Mouse (Mus musculus) heart, embryonic 12.5 days (tissue): ENCODE data around the gene Zfp638. TPM values are rescaled to one million over a fixed set of nuclear protein-coding genes. Genes with fewer than 3 reads are reported as not detected.

ENCODE experiments used
- ATAC-seq: fragments of 200-750 bp; cut with Nextera tagmentation; 2 replicates; pipeline ENCODE4 v1.8.0; 2017; ENCODE audit warnings: moderate TSS enrichment, moderate library complexity; ENCODE audit not compliant: insufficient number of reproducible peaks, low FRiP score
- H3K27ac ChIP-seq: fragments of 300-500 bp; sonication (generic); 2 replicates; pipeline ENCODE4 v1.5.1; 2016; ENCODE audit warnings: mild to moderate bottlenecking, moderate library complexity; ENCODE audit not compliant: poor library complexity, severe bottlenecking
- H3K27me3 ChIP-seq: fragments of 300-500 bp; sonication (generic); replicated peaks from 2 replicates; pipeline ENCODE4 v1.6.1; 2016; ENCODE audit warnings: mild to moderate bottlenecking, moderate library complexity
- H3K36me3 ChIP-seq: fragments of 300-500 bp; sonication (generic); 2 replicates; pipeline ENCODE4 v1.6.1; 2016; ENCODE audit warnings: mild to moderate bottlenecking, moderate library complexity
- H3K4me1 ChIP-seq: fragments of 300-500 bp; sonication (generic); replicated peaks from 2 replicates; pipeline ENCODE4 v1.6.1; 2016; ENCODE audit warnings: mild to moderate bottlenecking
- H3K4me2 ChIP-seq: fragments of 300-500 bp; sonication (generic); 2 replicates; pipeline ENCODE4 v1.6.1; 2016; ENCODE audit warnings: mild to moderate bottlenecking, moderate library complexity
- H3K4me3 ChIP-seq: fragments of 300-500 bp; sonication (generic); 2 replicates; pipeline ENCODE4 v1.5.1; 2016; ENCODE audit warnings: mild to moderate bottlenecking
- H3K9ac ChIP-seq: fragments of 300-500 bp; sonication (generic); 2 replicates; pipeline ENCODE4 v1.6.1; 2016; ENCODE audit warnings: mild to moderate bottlenecking, moderate library complexity
- H3K9me3 ChIP-seq: fragments of 300-500 bp; sonication (generic); replicated peaks from 2 replicates; pipeline ENCODE4 v1.6.1; 2016; ENCODE audit warnings: mild to moderate bottlenecking, moderate library complexity
- WGBS: fragments of 180-500 bp; shearing (Covaris S2); methylation state at CpG from one replicate; pipeline ENCODE4 v1.1.7; 2016; 5-methylcytosine and 5-hydroxymethylcytosine counted together
- polyA plus RNA-seq: library from polyadenylated mRNA; unstranded; fragments of >200 nt; fragmentation: Nextera tagmentation; extraction: Ambion mirVana; gene quantifications from 2 replicates; pipeline ENCODE4 v1.2.1, GENCODE M21; 2016

The Zfp638 gene
- polyA plus RNA-seq, 1 experiment from 2014 or later: 53.2 TPM

DNA sequence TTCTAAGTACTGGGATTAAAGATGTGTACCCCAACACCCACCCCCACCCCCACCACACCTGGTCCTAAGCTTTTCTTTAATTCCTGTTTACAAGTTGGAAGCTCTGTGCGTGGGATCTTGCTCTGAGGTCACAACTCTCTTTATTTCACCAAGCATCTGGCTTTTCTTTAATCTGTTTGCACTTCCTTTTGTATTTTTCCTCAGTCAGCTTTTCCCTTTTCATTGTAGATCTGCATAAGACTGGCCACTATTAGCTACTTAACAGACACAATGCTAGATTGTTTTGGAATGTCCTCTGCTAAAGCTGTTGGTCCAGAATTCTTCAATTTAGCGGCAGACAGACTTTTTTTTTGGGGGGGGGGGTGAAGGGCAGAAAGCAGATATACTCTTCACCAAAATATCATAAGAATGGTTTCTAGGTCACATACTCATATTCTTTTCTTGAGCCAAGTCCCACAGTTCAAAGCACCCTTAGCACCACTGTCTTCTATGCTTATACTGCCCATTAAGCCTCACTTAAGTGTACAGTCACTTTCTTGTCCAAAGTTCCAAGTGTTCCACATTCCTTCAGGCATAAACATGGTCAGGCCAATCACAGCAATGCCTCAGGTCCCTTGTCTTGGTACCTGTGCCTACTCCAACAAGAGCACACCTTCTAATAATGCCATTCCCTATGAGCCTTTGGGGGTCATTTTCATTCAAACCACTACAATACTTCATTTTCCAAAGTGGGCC, 23.5 kb downstream of the Zfp638 start:
- H3K9ac ChIP-seq: no peak overlapping the region
- no peak overlapping the region for H3K4me2 ChIP-seq
- 46% methylated on average over 2 of the region's 2 CpGs for WGBS
- no peak overlapping the region for H3K27ac ChIP-seq
- 0 out of 2 replicates have a peak, but pooled peaks cover 2% of the 10 kb centered on the region for H3K27me3 ChIP-seq
- H3K4me3 ChIP-seq: no peak overlapping the region
- ATAC-seq: no peak
- H3K36me3 ChIP-seq: no peaks in the 10 kb centered on the region
- H3K9me3 ChIP-seq: no peaks in the 10 kb centered on the region
- no peaks in the 10 kb centered on the region for H3K4me1 ChIP-seq

DNA sequence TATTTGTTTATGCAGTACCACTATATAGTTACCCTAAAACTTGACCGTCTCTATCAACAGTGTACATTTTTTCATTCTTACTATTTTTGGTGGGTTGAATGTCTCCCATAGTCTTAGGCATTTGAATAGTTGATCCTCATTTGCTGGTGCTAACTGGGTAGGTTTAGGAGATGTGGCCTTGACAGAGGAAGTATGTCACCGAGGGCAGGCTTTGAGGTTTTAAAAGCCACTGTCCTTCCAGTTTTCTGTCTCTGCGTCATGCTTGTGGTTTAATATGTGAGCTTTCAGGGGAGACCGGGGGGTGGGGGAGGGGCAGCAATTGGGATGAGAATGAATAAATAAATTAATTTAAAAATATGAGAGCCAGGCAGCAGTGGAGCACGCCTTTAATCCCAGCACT, 24.3 kb downstream of the Zfp638 start:
- Histone ChIP-seq H3K27me3 (0 out of 2 replicates have a peak, but pooled peaks cover 2% of the 10 kb centered on the region), H3K4me1 (no peaks in the 10 kb centered on the region), H3K4me2 (no peak overlapping the region), H3K36me3 (no peaks in the 10 kb centered on the region), H3K27ac (no peak overlapping the region), H3K9me3 (no peaks in the 10 kb centered on the region), H3K4me3 (no peak overlapping the region), H3K9ac (no peak overlapping the region)
- 79% methylated on average over 5 of the region's 5 CpGs for WGBS
- no peak for ATAC-seq

DNA sequence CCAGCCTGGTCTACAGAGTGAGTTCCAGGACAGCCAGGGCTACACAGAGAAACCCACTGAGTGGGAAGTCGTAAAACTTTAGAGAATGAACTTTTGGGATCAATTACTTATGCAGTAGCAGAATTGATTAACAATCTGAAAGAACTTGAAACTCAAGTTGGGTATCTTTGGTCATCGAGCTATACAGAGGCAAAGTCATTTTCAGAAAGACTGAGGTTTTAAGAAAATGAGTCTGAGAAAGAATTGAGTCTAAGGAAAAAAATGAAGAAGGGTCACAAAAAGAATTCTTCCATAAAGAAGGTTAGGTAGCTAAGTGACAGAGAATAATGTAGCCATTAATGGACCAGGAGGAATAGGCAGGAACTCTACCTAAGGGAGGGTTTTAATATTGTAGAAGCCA, 24.8 kb downstream of the Zfp638 start:
- H3K36me3 ChIP-seq: no peaks in the 10 kb centered on the region
- ATAC-seq: no peak
- H3K9ac ChIP-seq: no peak overlapping the region
- H3K4me3 ChIP-seq: no peak overlapping the region
- H3K4me2 ChIP-seq: no peak overlapping the region
- WGBS: 74% methylated on average over 2 of the region's 2 CpGs
- no peak overlapping the region for H3K27ac ChIP-seq
- H3K9me3 ChIP-seq: no peaks in the 10 kb centered on the region
- no peaks in the 10 kb centered on the region for H3K27me3 ChIP-seq
- no peaks in the 10 kb centered on the region for H3K4me1 ChIP-seq

DNA sequence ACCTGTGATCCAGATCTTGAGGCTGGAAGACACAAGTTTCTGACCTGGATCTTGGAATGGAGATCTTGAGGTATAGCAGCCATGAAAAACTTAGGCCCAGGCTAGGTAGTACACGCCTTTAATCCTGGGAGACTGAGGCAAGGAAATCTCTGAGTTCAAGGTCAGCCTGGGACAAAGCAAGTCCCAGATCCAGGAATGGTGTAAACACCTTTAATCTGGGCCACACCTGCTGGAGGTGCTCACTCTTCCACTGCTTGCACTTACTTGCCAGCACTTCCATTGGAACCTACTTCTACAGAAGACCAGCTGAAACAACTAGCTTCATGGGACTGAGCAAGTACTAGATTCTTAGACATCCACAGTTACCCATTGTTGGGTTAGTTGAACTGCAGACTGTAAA, 26.2 kb downstream of the Zfp638 start:
- Histone ChIP-seq H3K27ac (no peak overlapping the region), H3K9ac (no peak overlapping the region), H3K4me1 (no peaks in the 10 kb centered on the region), H3K27me3 (no peaks in the 10 kb centered on the region), H3K4me2 (no peak overlapping the region), H3K36me3 (no peaks in the 10 kb centered on the region), H3K9me3 (no peaks in the 10 kb centered on the region), H3K4me3 (no peak overlapping the region)
- ATAC-seq: no peak
- WGBS: 88% methylated on average over 1 of the region's 1 CpGs

DNA sequence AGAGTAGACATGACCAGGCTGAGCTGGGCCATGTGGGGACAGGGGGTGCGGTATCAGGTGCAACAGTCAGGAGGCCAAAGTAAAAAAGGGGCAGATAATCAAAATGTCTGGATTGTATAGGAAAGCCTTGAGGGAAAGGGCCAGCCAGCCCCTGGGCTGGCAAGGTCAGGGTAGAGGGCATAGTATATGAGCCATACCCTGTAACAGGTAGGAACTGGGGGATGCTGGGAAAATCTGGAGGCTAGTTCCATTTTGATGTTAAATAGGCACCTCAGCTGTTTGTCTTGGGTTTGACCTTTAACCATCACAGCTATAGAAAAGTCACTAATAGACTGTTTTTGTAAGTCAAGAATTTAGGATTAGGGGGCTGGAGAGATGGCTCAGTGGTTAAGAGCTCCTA, 26.7 kb downstream of the Zfp638 start:
- H3K36me3 ChIP-seq: no peaks in the 10 kb centered on the region
- no peak overlapping the region for H3K4me2 ChIP-seq
- no peaks in the 10 kb centered on the region for H3K27me3 ChIP-seq
- no peak overlapping the region for H3K9ac ChIP-seq
- no peaks in the 10 kb centered on the region for H3K4me1 ChIP-seq
- 86% methylated on average over 1 of the region's 1 CpGs for WGBS
- no peak for ATAC-seq
- no peak overlapping the region for H3K27ac ChIP-seq
- H3K4me3 ChIP-seq: no peak overlapping the region
- H3K9me3 ChIP-seq: no peaks in the 10 kb centered on the region

DNA sequence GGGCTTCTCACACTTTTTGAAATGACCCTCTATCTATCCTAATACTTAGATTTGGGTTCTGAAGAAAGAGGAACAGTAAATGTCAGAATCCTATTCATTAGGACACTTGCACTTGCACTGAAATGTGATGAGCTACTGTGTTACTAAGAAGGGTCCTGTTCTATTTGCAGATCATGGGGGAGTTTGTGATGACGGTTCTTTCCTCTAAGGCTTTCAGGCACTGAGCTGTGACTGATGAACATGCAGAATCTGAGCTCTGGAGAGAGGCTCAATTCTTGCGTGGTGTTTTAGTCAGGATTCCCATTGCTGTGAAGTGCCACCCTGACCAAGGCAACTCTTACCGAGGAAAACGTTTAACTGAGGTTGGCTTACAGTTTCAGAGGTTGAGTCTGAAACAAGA, 32.2 kb downstream of the Zfp638 start:
- H3K4me3 ChIP-seq: no peak overlapping the region
- H3K4me2 ChIP-seq: no peak overlapping the region
- H3K9me3 ChIP-seq: no peaks in the 10 kb centered on the region
- no peak for ATAC-seq
- H3K27ac ChIP-seq: no peak overlapping the region
- no peaks in the 10 kb centered on the region for H3K27me3 ChIP-seq
- no peaks in the 10 kb centered on the region for H3K4me1 ChIP-seq
- 54% methylated on average over 4 of the region's 4 CpGs for WGBS
- H3K9ac ChIP-seq: no peak overlapping the region
- no peaks in the 10 kb centered on the region for H3K36me3 ChIP-seq

DNA sequence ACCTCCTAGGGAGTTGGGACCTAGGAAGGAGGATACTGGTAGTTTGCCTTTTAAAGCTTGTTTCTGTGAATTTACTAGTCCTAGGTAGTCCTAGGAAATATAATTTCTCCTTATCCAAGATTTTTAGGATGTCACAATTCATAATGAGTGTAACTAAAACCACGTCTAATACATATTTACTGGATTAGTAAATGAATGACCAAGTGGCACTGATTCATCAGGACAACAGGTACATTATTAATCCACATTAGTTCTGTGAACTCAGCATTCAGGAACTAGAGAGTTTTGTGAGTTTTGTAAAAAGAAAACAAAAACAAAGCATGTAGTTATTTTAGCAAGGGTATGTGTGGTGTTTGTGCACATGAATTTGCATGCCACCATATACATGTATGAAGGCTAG, 38.4 kb downstream of the Zfp638 start:
- no peaks in the 10 kb centered on the region for H3K36me3 ChIP-seq
- no peak for ATAC-seq
- no peaks in the 10 kb centered on the region for H3K9me3 ChIP-seq
- H3K4me1 ChIP-seq: no peaks in the 10 kb centered on the region
- H3K4me2 ChIP-seq: no peak overlapping the region
- H3K27ac ChIP-seq: no peak overlapping the region
- no peak overlapping the region for H3K4me3 ChIP-seq
- 72% methylated on average over 1 of the region's 1 CpGs for WGBS
- H3K27me3 ChIP-seq: no peaks in the 10 kb centered on the region
- H3K9ac ChIP-seq: no peak overlapping the region

DNA sequence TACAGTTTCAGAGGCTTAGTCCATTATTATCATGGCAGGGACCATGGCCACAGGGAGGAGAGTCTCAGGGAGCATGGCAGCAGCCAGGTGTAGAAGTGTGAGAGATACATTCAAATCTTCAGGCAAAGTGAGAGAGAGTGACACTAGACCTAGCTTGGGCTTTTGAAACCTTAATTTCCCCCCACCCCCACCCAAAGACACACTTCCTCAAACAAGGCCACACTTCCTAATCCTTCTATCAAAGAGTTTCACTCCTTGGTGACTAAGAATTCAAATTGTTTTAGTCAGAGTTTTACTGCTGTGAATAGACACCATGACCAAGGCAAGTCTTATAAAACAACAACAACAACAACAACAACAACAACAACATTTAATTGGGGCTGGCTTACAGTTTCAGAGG, 39.8 kb downstream of the Zfp638 start:
- no peak overlapping the region for H3K4me2 ChIP-seq
- H3K4me1 ChIP-seq: no peaks in the 10 kb centered on the region
- no peaks in the 10 kb centered on the region for H3K27me3 ChIP-seq
- no peak overlapping the region for H3K4me3 ChIP-seq
- H3K9ac ChIP-seq: no peak overlapping the region
- no peak for ATAC-seq
- H3K27ac ChIP-seq: no peak overlapping the region
- H3K36me3 ChIP-seq: no peaks in the 10 kb centered on the region
- no peaks in the 10 kb centered on the region for H3K9me3 ChIP-seq

DNA sequence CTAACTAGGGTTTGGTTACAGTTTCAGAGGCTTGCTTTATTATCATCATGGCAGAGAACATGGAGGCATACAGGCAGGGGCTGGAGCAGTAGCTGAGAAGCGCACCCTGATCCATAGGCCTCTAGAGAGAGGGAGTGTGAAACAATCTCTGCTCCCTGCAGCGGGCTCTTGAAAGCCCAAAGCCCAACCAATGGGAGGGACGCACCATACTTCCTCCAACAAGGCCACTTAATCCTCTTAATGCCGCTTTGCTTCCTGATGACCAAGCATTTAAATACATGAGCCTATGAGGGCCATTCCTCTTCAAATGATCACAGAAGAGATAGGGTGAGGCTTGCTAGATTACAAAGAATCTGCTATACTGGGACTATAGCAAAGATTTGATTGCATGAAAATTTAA, 41.5 kb downstream of the Zfp638 start:
- H3K4me2 ChIP-seq: no peak overlapping the region
- ATAC-seq: no peak
- no peak overlapping the region for H3K4me3 ChIP-seq
- no peaks in the 10 kb centered on the region for H3K9me3 ChIP-seq
- H3K27me3 ChIP-seq: no peaks in the 10 kb centered on the region
- H3K4me1 ChIP-seq: no peaks in the 10 kb centered on the region
- no peaks in the 10 kb centered on the region for H3K36me3 ChIP-seq
- H3K9ac ChIP-seq: no peak overlapping the region
- no peak overlapping the region for H3K27ac ChIP-seq
- 18% methylated on average over 4 of the region's 4 CpGs for WGBS

DNA sequence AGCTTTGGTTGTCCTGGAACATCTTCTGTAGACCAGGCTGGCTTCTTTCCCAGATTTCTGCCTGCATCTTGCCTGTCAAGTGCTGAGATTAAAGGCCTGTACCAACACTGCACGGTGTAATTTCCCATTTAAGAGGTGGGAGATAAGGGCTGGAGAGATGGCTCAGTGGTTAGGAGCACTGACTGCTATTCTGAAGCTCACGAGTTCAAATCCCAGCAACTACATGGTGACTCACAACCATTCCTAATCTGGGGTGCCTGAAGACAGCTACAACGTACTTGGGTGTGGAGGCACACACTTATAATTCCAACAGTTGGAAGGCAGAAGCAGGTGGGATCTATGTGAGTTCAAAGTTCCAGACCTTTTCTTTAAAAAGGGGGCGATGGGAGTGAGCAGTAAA, 46.8 kb downstream of the Zfp638 start:
- Histone ChIP-seq H3K4me3 (no peak overlapping the region), H3K36me3 (no peaks in the 10 kb centered on the region), H3K4me2 (peak overlapping the region; percentile 77; the same call in 1 of the 2 replicates), H3K9ac (no peak overlapping the region), H3K27ac (no peak overlapping the region), H3K27me3 (no peaks in the 10 kb centered on the region), H3K9me3 (no peaks in the 10 kb centered on the region), H3K4me1 (no peaks in the 10 kb centered on the region)
- 23% methylated on average over 4 of the region's 4 CpGs for WGBS
- no peak for ATAC-seq

DNA sequence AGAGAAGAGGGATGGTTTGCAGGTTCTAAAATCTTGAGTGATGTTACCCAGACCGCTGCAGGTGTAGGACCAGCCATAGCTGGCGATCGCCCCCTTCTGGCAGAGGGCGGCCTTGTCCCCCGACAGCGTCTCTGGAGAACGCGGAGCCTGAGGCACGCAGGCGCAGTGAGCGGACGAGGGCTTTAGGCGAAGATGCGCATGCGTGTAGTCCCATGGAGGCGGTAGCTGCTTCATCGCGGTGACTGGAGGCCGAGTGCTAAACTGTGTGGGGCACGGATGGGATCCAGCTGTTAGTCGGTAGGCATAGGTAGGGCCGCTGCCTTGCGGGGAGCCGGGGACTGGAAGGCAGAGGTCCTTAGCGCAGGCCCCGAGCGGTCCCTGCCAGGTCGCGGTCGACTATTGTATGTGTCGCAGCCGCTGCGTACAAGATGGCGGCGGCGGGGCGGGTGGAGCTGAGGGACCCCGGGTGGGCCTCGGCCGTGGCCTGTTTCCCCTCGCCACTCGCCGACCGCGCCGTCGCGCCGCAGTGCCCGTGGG, 47.3 kb downstream of the Zfp638 start:
- H3K4me3 ChIP-seq: peak overlapping the region; percentile 94
- no peaks in the 10 kb centered on the region for H3K36me3 ChIP-seq
- H3K4me1 ChIP-seq: no peaks in the 10 kb centered on the region
- H3K27ac ChIP-seq: peak overlapping the region; percentile 88
- peak overlapping the region; percentile 77 for H3K4me2 ChIP-seq
- H3K9me3 ChIP-seq: no peaks in the 10 kb centered on the region
- H3K9ac ChIP-seq: peak overlapping the region; percentile 99
- ATAC-seq: peak; percentile 96
- H3K27me3 ChIP-seq: no peaks in the 10 kb centered on the region
- WGBS: under 1% methylated on average over 49 of the region's 50 CpGs
